Mouse (Mus musculus): Measurements from ENCODE around the gene A26c2. TPM values are rescaled to one million over a fixed set of nuclear protein-coding genes. Genes with fewer than 3 reads are reported as not detected.

A26c2 gene
- not detected for total RNA-seq (2021)

- DNase-seq (ENCODE audit: low spot score) = no peak
- intact Hi-C loops (cut with DNase I) = no loop called here
Measured at GRCm38 (mm10) chr7:62823573-62823972, at the start of gene A26c2. TSS of gene A26c2 (minus strand) at chr7:62823673.

- DNase-seq (ENCODE audit: low spot score) = no peak
- intact Hi-C loops (cut with DNase I) = no loop called here
Measured at GRCm38 (mm10) chr7:62851471-62851870, 28.0 kb upstream of the A26c2 start.

All from heart, postnatal 25 days (tissue).